Mouse (Mus musculus): ENCODE data around the gene Tmem236.

Gene Tmem236

GRCm38 (mm10) chr2:14174334-14174733 lies at the start of gene Tmem236:
Gene Tmem236, plus strand, starts transcription at chr2:14174523.
- DNase-seq (ENCODE audit: extremely low spot score, low read depth, low spot score), result no peak

GRCm38 (mm10) chr2:14126387-14126786 lies 47.9 kb upstream of the Tmem236 start:
- no peak for DNase-seq (ENCODE audit: extremely low spot score, low read depth, low spot score)

GRCm38 (mm10) chr2:14127629-14128028 lies 46.7 kb upstream of the Tmem236 start:
- no peak for DNase-seq (ENCODE audit: extremely low spot score, low read depth, low spot score)

- no peak for DNase-seq (ENCODE audit: extremely low spot score, low read depth, low spot score)
These were observed 43.5 kb upstream of the Tmem236 start for GRCm38 (mm10) chr2:14130641-14131339.

- DNase-seq (ENCODE audit: extremely low spot score, low read depth, low spot score), result no peak
These were observed 41.6 kb upstream of the Tmem236 start for GRCm38 (mm10) chr2:14132468-14133326.

- no peak for DNase-seq (ENCODE audit: extremely low spot score, low read depth, low spot score)
These were observed 37.4 kb upstream of the Tmem236 start for GRCm38 (mm10) chr2:14136906-14137305.

GRCm38 (mm10) chr2:14139590-14139989 lies 34.7 kb upstream of the Tmem236 start:
- no peak for DNase-seq (ENCODE audit: extremely low spot score, low read depth, low spot score)

- no peak for DNase-seq (ENCODE audit: extremely low spot score, low read depth, low spot score)
These were observed 34.3 kb upstream of the Tmem236 start for GRCm38 (mm10) chr2:14140044-14140443.

GRCm38 (mm10) chr2:14145311-14145710 lies 29.0 kb upstream of the Tmem236 start:
- DNase-seq (ENCODE audit: extremely low spot score, low read depth, low spot score), result no peak

- DNase-seq (ENCODE audit: extremely low spot score, low read depth, low spot score), result no peak
These were observed 27.4 kb upstream of the Tmem236 start for GRCm38 (mm10) chr2:14146913-14147312.

- no peak for DNase-seq (ENCODE audit: extremely low spot score, low read depth, low spot score)
These were observed 23.5 kb upstream of the Tmem236 start for GRCm38 (mm10) chr2:14150829-14151228.

GRCm38 (mm10) chr2:14151854-14152253 lies 22.5 kb upstream of the Tmem236 start:
- DNase-seq (ENCODE audit: extremely low spot score, low read depth, low spot score), result no peak

- DNase-seq (ENCODE audit: extremely low spot score, low read depth, low spot score), result no peak
These were observed 15.3 kb upstream of the Tmem236 start for GRCm38 (mm10) chr2:14159047-14159446.

- no peak for DNase-seq (ENCODE audit: extremely low spot score, low read depth, low spot score)
These were observed 14.6 kb upstream of the Tmem236 start for GRCm38 (mm10) chr2:14159756-14160155.

- DNase-seq (ENCODE audit: extremely low spot score, low read depth, low spot score), result no peak
These were observed 9.8 kb upstream of the Tmem236 start for GRCm38 (mm10) chr2:14164459-14165030.

- no peak for DNase-seq (ENCODE audit: extremely low spot score, low read depth, low spot score)
These were observed 9.3 kb upstream of the Tmem236 start for GRCm38 (mm10) chr2:14165066-14165465.

- DNase-seq (ENCODE audit: extremely low spot score, low read depth, low spot score), result no peak
These were observed 8.5 kb upstream of the Tmem236 start for GRCm38 (mm10) chr2:14165618-14166344.

- no peak for DNase-seq (ENCODE audit: extremely low spot score, low read depth, low spot score)
These were observed 6.6 kb upstream of the Tmem236 start for GRCm38 (mm10) chr2:14167721-14168120.

GRCm38 (mm10) chr2:14176460-14177193 lies 2.3 kb downstream of the Tmem236 start:
- no peak for DNase-seq (ENCODE audit: extremely low spot score, low read depth, low spot score)

GRCm38 (mm10) chr2:14184375-14184774 lies 10.1 kb downstream of the Tmem236 start:
- no peak for DNase-seq (ENCODE audit: extremely low spot score, low read depth, low spot score)

Data from hindlimb bud, embryonic 11.5 days (tissue).